In genomic region chr2:34106245-34106644, GRCm38 (mm10) we compare ENCODE assay signal across 12 mouse cellular contexts.
A peak's percentile ranks its signal among the peaks of the same experiment; 100 is the strongest.
DNase-seq lines count a peak whose midpoint lies in the region; ATAC-seq and TF ChIP-seq lines count a peak whose summit lies in the region.
"Had no signal": no experiment of that assay in that cellular context is flagged by ENCODE, and none has a peak within 500 bp of the region (broad histone marks: within the 10 kb centered on the region; RNA-seq: fewer than 3 reads in every experiment).

No protein-coding gene starts in this region.

- intact Hi-C loops in left cerebral cortex, postnatal 14 days (cut with DNase I) = no loop called here

- WGBS in forebrain, embryonic 13.5 days = 6% methylated on average over 9 of the region's 9 CpGs
- 27% methylated on average over 9 of the region's 9 CpGs for WGBS in hindbrain, postnatal 0 days
- WGBS in midbrain, postnatal 0 days = 21% methylated on average over 9 of the region's 9 CpGs

- H3K9me3 ChIP-seq in forebrain, embryonic 13.5 days (replicated peaks) = no peaks in the 10 kb centered on the region
- no peaks in the 10 kb centered on the region for H3K9me3 ChIP-seq in hindbrain, postnatal 0 days (ENCODE audit: low read length)
- no peaks in the 10 kb centered on the region for H3K9me3 ChIP-seq in midbrain, postnatal 0 days (ENCODE audit: low read length)

- H3K27me3 ChIP-seq in forebrain, embryonic 13.5 days = peaks cover 74% of the 10 kb centered on the region
- no peaks in the 10 kb centered on the region for H3K27me3 ChIP-seq in hindbrain, postnatal 0 days (ENCODE audit: insufficient read depth, low read length)
- H3K27me3 ChIP-seq in midbrain, postnatal 0 days (ENCODE audit: insufficient read depth, low read length) = no peaks in the 10 kb centered on the region

- peaks cover 39% of the 10 kb centered on the region for H3K4me1 ChIP-seq in forebrain, embryonic 13.5 days
- peaks cover 10% of the 10 kb centered on the region for H3K4me1 ChIP-seq in hindbrain, postnatal 0 days (ENCODE audit: insufficient read depth, low read length)
- H3K4me1 ChIP-seq in midbrain, postnatal 0 days (ENCODE audit: insufficient read depth, low read length) = peaks cover 11% of the 10 kb centered on the region; the same call in 1 of the 2 replicates

- DNase-seq in layer of hippocampus, adult 2 months (ENCODE audit: low spot score in 2 of 2) = no peak
- no peak for DNase-seq in layer of hippocampus, adult 11-12 months (ENCODE audit: low spot score)
- peak; percentile 40 for DNase-seq in hindbrain, postnatal 0 days (ENCODE audit: low spot score)
- DNase-seq in midbrain, postnatal 0 days (ENCODE audit: low spot score) = peak; percentile 37
- no peak for DNase-seq in gastrocnemius, adult 18-20 months (ENCODE audit: low spot score)
- DNase-seq in left cerebral cortex, postnatal 14 days (ENCODE audit: low spot score in 2 of 2) = no peak
- DNase-seq: gastrocnemius, postnatal 10 days; heart, postnatal 14 days; layer of hippocampus, adult 9-11 months; spleen, adult 18-20 months had no signal

- no peak for TF ChIP-seq CTCF in layer of hippocampus, adult 2 months (conservative IDR thresholded peaks at IDR 0.05)
- TF ChIP-seq CTCF in hindbrain, postnatal 0 days (IDR thresholded peaks at IDR 0.05; ENCODE audit: low read depth) = no peak
- no peak for TF ChIP-seq CTCF in midbrain, postnatal 0 days (IDR thresholded peaks at IDR 0.05)

- H3K36me3 ChIP-seq in forebrain, embryonic 13.5 days (ENCODE audit: poor library complexity, severe bottlenecking) = no peaks in the 10 kb centered on the region
- no peaks in the 10 kb centered on the region for H3K36me3 ChIP-seq in hindbrain, postnatal 0 days (ENCODE audit: insufficient read depth, low read length)
- H3K36me3 ChIP-seq in midbrain, postnatal 0 days (ENCODE audit: insufficient read depth, low read length) = no peaks in the 10 kb centered on the region

- H3K27ac ChIP-seq in layer of hippocampus, adult 2 months = no peak overlapping the region
- peak overlapping the region; percentile 83 for H3K27ac ChIP-seq in forebrain, embryonic 13.5 days
- peak overlapping the region; percentile 70 for H3K27ac ChIP-seq in hindbrain, postnatal 0 days
- H3K27ac ChIP-seq in midbrain, postnatal 0 days (ENCODE audit: low read depth, low read length) = peak overlapping the region; percentile 60

- peak overlapping the region; percentile 59 for H3K4me2 ChIP-seq in forebrain, embryonic 13.5 days
- H3K4me2 ChIP-seq in hindbrain, postnatal 0 days (ENCODE audit: low read depth, low read length) = peak overlapping the region; percentile 50
- peak overlapping the region; percentile 47 for H3K4me2 ChIP-seq in midbrain, postnatal 0 days (ENCODE audit: low read depth, low read length, poor library complexity, severe bottlenecking)

- peak overlapping the region; percentile 34; the same call in 1 of the 2 replicates for H3K4me3 ChIP-seq in layer of hippocampus, adult 2 months
- H3K4me3 ChIP-seq in forebrain, embryonic 13.5 days = peak overlapping the region; percentile 24
- H3K4me3 ChIP-seq in hindbrain, postnatal 0 days (ENCODE audit: low read length) = peak overlapping the region; percentile 0; the same call in 1 of the 2 replicates
- peak overlapping the region; percentile 21; the same call in 1 of the 2 replicates for H3K4me3 ChIP-seq in midbrain, postnatal 0 days (ENCODE audit: low read depth, low read length)

- H3K9ac ChIP-seq in forebrain, embryonic 13.5 days = peak overlapping the region; percentile 58
- 0 out of 2 replicates have a peak overlapping the region, but pooled peaks have one; percentile 26 for H3K9ac ChIP-seq in hindbrain, postnatal 0 days (replicated peaks; ENCODE audit: low read length)
- peak overlapping the region; percentile 46 for H3K9ac ChIP-seq in midbrain, postnatal 0 days (replicated peaks; ENCODE audit: low read length, poor library complexity, severe bottlenecking)

- peak; percentile 7; the same call in 1 of the 2 replicates for ATAC-seq in forebrain, embryonic 13.5 days
- ATAC-seq in hindbrain, postnatal 0 days = no peak
- no peak for ATAC-seq in midbrain, postnatal 0 days (ENCODE audit: low FRiP score)
- ATAC-seq in frontal cortex, adult (ENCODE audit: low TSS enrichment) = no peak

Comparison
In these comparisons a context has a peak if more than half of its experiments do, and no peak if none do; other contexts are left out.
1. DNase-seq: peak in hindbrain, postnatal 0 days (single experiment) and midbrain, postnatal 0 days (single experiment); none in layer of hippocampus, adult 2 months (0 of 2), layer of hippocampus, adult 11-12 months (single experiment), gastrocnemius, adult 18-20 months (single experiment) and left cerebral cortex, postnatal 14 days (0 of 2).
2. Peak in every context shown above with its lines, with median percentiles within 50 percentile points of each other: H3K4me3 ChIP-seq, H3K4me2 ChIP-seq and H3K9ac ChIP-seq.